Comparison of ENCODE assay signal across 19 mouse cellular contexts in the genomic region with DNA sequence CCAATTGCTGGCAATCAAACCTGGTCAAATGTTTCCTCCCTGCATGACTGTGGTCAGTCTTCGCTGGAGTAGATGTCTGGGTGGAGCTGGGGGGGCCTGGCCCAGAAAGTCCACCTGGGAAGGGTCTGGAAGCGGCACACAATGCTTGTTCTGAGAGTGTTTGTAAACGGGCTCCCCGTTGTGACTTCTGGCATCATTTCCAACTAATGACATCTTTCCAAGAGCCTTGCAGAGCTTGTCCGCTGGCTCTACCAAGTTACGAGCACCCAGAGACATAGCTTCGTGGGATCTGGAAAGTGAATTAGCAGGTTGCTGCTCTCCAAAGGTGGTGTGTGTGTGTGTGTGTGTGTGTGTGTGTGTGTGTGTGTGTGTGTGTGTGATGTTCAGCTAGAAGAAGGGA.
DNase-seq lines count a peak whose midpoint lies in the region; ATAC-seq and TF ChIP-seq lines count a peak whose summit lies in the region.
"Had no signal": no experiment of that assay in that cellular context is flagged by ENCODE, and none has a peak within 500 bp of the region (broad histone marks: within the 10 kb centered on the region; RNA-seq: fewer than 3 reads in every experiment).

No protein-coding gene starts in this region.

- TF ChIP-seq CTCF in hindbrain, postnatal 0 days (IDR thresholded peaks at IDR 0.05; ENCODE audit: low read depth) = no peak

- H3K4me2 ChIP-seq in hindbrain, postnatal 0 days (ENCODE audit: low read depth, low read length) = no peak overlapping the region
- no peak overlapping the region for H3K4me2 ChIP-seq in limb, embryonic 12.5 days
- H3K4me2 ChIP-seq: hindbrain, embryonic 15.5 days; liver, embryonic 11.5 days; midbrain, embryonic 15.5 days had no signal

- H3K4me1 ChIP-seq in hindbrain, postnatal 0 days (ENCODE audit: insufficient read depth, low read length) = no peaks in the 10 kb centered on the region
- peaks cover 18% of the 10 kb centered on the region for H3K4me1 ChIP-seq in hindbrain, embryonic 10.5 days (replicated peaks)
- peaks cover 97% of the 10 kb centered on the region for H3K4me1 ChIP-seq in limb, embryonic 12.5 days (replicated peaks)
- H3K4me1 ChIP-seq: midbrain, embryonic 15.5 days had no signal

- H3K9me3 ChIP-seq in hindbrain, postnatal 0 days (ENCODE audit: low read length) = no peaks in the 10 kb centered on the region
- H3K9me3 ChIP-seq in hindbrain, embryonic 10.5 days = no peaks in the 10 kb centered on the region
- no peaks in the 10 kb centered on the region for H3K9me3 ChIP-seq in limb, embryonic 12.5 days
- H3K9me3 ChIP-seq: heart, embryonic 10.5 days; hindbrain, embryonic 15.5 days; midbrain, embryonic 15.5 days had no signal

- H3K9ac ChIP-seq in hindbrain, postnatal 0 days (replicated peaks; ENCODE audit: low read length) = no peak overlapping the region
- no peak overlapping the region for H3K9ac ChIP-seq in limb, embryonic 12.5 days (replicated peaks)
- H3K9ac ChIP-seq: hindbrain, embryonic 15.5 days; midbrain, embryonic 15.5 days had no signal

- no peaks in the 10 kb centered on the region for H3K36me3 ChIP-seq in hindbrain, postnatal 0 days (ENCODE audit: insufficient read depth, low read length)
- no peaks in the 10 kb centered on the region for H3K36me3 ChIP-seq in hindbrain, embryonic 10.5 days
- no peaks in the 10 kb centered on the region for H3K36me3 ChIP-seq in limb, embryonic 12.5 days
- H3K36me3 ChIP-seq: G1E; heart, embryonic 10.5 days; hindbrain, embryonic 15.5 days; midbrain, embryonic 15.5 days had no signal

- WGBS in hindbrain, postnatal 0 days = 52% methylated on average over 7 of the region's 7 CpGs
- WGBS in hindbrain, embryonic 10.5 days = 83% methylated on average over 7 of the region's 7 CpGs
- WGBS in limb, embryonic 12.5 days = 23% methylated on average over 7 of the region's 7 CpGs

- peak; percentile 49 for DNase-seq in hindbrain, postnatal 0 days (ENCODE audit: low spot score)
- DNase-seq in hindbrain, embryonic 10.5 days (ENCODE audit: low spot score) = no peak
- DNase-seq in R1 (ENCODE audit: low read depth, low spot score) = peak; percentile 66
- peak; percentile 34 for DNase-seq in cerebellum, adult 9-11 months
- no peak for DNase-seq in thymus, postnatal 36 days
- DNase-seq in right cerebral cortex, postnatal 4 days = no peak
- DNase-seq: adrenal gland, adult 2 months; heart, postnatal 14 days; layer of hippocampus, adult 9-11 months; right cerebral cortex, adult 18-20 months; thymus, adult 18-20 months had no signal

- no peak overlapping the region for H3K27ac ChIP-seq in hindbrain, postnatal 0 days
- H3K27ac ChIP-seq in hindbrain, embryonic 10.5 days = no peak overlapping the region
- peak overlapping the region; percentile 59 for H3K27ac ChIP-seq in limb, embryonic 12.5 days
- H3K27ac ChIP-seq: heart, embryonic 10.5 days; hindbrain, embryonic 15.5 days; midbrain, embryonic 15.5 days had no signal

- no peak for ATAC-seq in hindbrain, postnatal 0 days
- ATAC-seq in limb, embryonic 12.5 days (ENCODE audit: insufficient number of reproducible peaks, insufficient read depth, low FRiP score, low TSS enrichment, low read depth) = no peak
- ATAC-seq: intestine, postnatal 0 days; lung, postnatal 0 days; midbrain, embryonic 15.5 days had no signal

- no peaks in the 10 kb centered on the region for H3K27me3 ChIP-seq in hindbrain, postnatal 0 days (ENCODE audit: insufficient read depth, low read length)
- H3K27me3 ChIP-seq in hindbrain, embryonic 10.5 days (ENCODE audit: insufficient read depth, poor library complexity, severe bottlenecking) = no peaks in the 10 kb centered on the region
- H3K27me3 ChIP-seq in limb, embryonic 12.5 days = no peaks in the 10 kb centered on the region

- H3K4me3 ChIP-seq in hindbrain, postnatal 0 days (ENCODE audit: low read length) = no peak overlapping the region
- H3K4me3 ChIP-seq in hindbrain, embryonic 10.5 days = no peak overlapping the region
- no peak overlapping the region for H3K4me3 ChIP-seq in limb, embryonic 12.5 days (replicated peaks)
- H3K4me3 ChIP-seq: heart, embryonic 10.5 days; hindbrain, embryonic 15.5 days; midbrain, embryonic 15.5 days had no signal

Comparison
In these comparisons a context has a peak if more than half of its experiments do, and no peak if none do; other contexts are left out.
1. DNase-seq: peak in hindbrain, postnatal 0 days (single experiment), R1 (single experiment) and cerebellum, adult 9-11 months (single experiment); none in hindbrain, embryonic 10.5 days (single experiment), thymus, postnatal 36 days (0 of 2) and right cerebral cortex, postnatal 4 days (single experiment).